Mouse (Mus musculus): ENCODE measurements at regions not wholly inside any gene's neighbourhood (a gene's known extent, or its start where the extent isn't known, plus 50 kb on each side); places are given as distances from the start of the nearest gene placed in this dataset.

GRCm38 (mm10) chr3:139780054-139780453 is 574.6 kb downstream of the Stpg2 start:
- no peak for DNase-seq (ENCODE audit: low spot score)

- DNase-seq (ENCODE audit: low spot score): no peak
Observed at GRCm38 (mm10) chr3:139783406-139783805, 577.9 kb downstream of the Stpg2 start.

GRCm38 (mm10) chr3:139786510-139786909 is 581.0 kb downstream of the Stpg2 start:
- no peak for DNase-seq (ENCODE audit: low spot score)

- no peak for DNase-seq (ENCODE audit: low spot score)
Observed at GRCm38 (mm10) chr3:139788854-139789253, 583.4 kb downstream of the Stpg2 start.

- no peak for DNase-seq (ENCODE audit: low spot score)
Observed at GRCm38 (mm10) chr3:139796685-139797084, 591.2 kb downstream of the Stpg2 start.

GRCm38 (mm10) chr3:139799059-139799458 is 593.6 kb downstream of the Stpg2 start:
- no peak for DNase-seq (ENCODE audit: low spot score)

GRCm38 (mm10) chr3:139802716-139803710 is 597.5 kb downstream of the Stpg2 start:
- DNase-seq (ENCODE audit: low spot score): peak; percentile 24

GRCm38 (mm10) chr3:139828014-139828413 is 622.5 kb downstream of the Stpg2 start:
- DNase-seq (ENCODE audit: low spot score): no peak

- DNase-seq (ENCODE audit: low spot score): no peak
Observed at GRCm38 (mm10) chr3:139828581-139828980, 623.1 kb downstream of the Stpg2 start.

- DNase-seq (ENCODE audit: low spot score): no peak
Observed at GRCm38 (mm10) chr3:139832599-139832998, 627.1 kb downstream of the Stpg2 start.

GRCm38 (mm10) chr3:139842015-139842414 is 636.5 kb downstream of the Stpg2 start:
- DNase-seq (ENCODE audit: low spot score): no peak

GRCm38 (mm10) chr3:139842988-139843605 is 637.6 kb downstream of the Stpg2 start:
- no peak for DNase-seq (ENCODE audit: low spot score)

- DNase-seq (ENCODE audit: low spot score): no peak
Observed at GRCm38 (mm10) chr3:139844443-139844842, 638.9 kb downstream of the Stpg2 start.

GRCm38 (mm10) chr3:139847826-139848225 is 642.3 kb downstream of the Stpg2 start:
- no peak for DNase-seq (ENCODE audit: low spot score)

GRCm38 (mm10) chr3:139859966-139860635 is 654.6 kb downstream of the Stpg2 start:
- no peak for DNase-seq (ENCODE audit: low spot score)

GRCm38 (mm10) chr3:139860831-139861371 is 655.4 kb downstream of the Stpg2 start:
- DNase-seq (ENCODE audit: low spot score): no peak

GRCm38 (mm10) chr3:139866329-139866728 is 660.8 kb downstream of the Stpg2 start:
- no peak for DNase-seq (ENCODE audit: low spot score)

GRCm38 (mm10) chr3:139867030-139867429 is 661.5 kb downstream of the Stpg2 start:
- DNase-seq (ENCODE audit: low spot score): no peak

GRCm38 (mm10) chr3:139867499-139867898 is 662.0 kb downstream of the Stpg2 start:
- DNase-seq (ENCODE audit: low spot score): no peak

GRCm38 (mm10) chr3:139869779-139870178 is 664.3 kb downstream of the Stpg2 start:
- no peak for DNase-seq (ENCODE audit: low spot score)

- no peak for DNase-seq (ENCODE audit: low spot score)
Observed at GRCm38 (mm10) chr3:139885942-139886860, 680.7 kb downstream of the Stpg2 start.

All from gastrocnemius, adult 18-20 months (tissue).